25 mouse cellular contexts compared by ENCODE assay signal in the genomic region with DNA sequence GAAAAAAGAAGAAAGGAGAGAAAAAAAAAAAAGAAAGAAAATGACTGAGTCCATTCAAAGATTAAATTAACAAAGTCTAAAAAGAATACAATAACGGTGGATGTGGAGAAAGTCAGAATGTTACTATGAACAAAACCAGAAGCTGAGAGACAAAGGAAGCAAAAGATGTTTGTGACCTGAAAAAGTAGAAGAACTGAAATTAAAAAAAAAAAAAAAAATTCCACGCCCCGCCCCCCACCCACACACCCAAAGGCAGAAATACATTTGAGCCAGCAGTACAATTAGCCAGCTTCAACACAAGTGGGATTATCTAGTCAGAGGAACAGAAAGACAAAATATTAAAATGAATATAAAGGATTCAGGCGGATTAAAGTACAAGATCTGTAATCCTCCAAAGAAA.
"Had no signal": no experiment of that assay in that cellular context is flagged by ENCODE, and none has a peak within 500 bp of the region (broad histone marks: within the 10 kb centered on the region; RNA-seq: fewer than 3 reads in every experiment).

No protein-coding gene starts in this region.

- H3K9me3 ChIP-seq: embryonic facial prominence, embryonic 10.5 days; embryonic facial prominence, embryonic 12.5 days; embryonic facial prominence, embryonic 13.5 days; embryonic facial prominence, embryonic 15.5 days; forebrain, embryonic 10.5 days; forebrain, embryonic 12.5 days; forebrain, embryonic 13.5 days; forebrain, embryonic 15.5 days had no signal

- H3K4me1 ChIP-seq: embryonic facial prominence, embryonic 12.5 days; embryonic facial prominence, embryonic 15.5 days; forebrain, embryonic 10.5 days; forebrain, embryonic 12.5 days; forebrain, embryonic 13.5 days; forebrain, embryonic 15.5 days had no signal

- DNase-seq: cerebellum, adult 9-11 months; cerebellum, postnatal 10 days; cerebellum, postnatal 14 days; cerebellum, postnatal 25 days; cerebellum, postnatal 36 days; embryo, embryonic 11 days; forebrain, postnatal 0 days; gastrocnemius, adult 2 months; gastrocnemius, postnatal 10 days; gastrocnemius, postnatal 14 days; gastrocnemius, postnatal 25 days; gastrocnemius, postnatal 36 days; heart, adult 11 months; heart, adult 2 months had no signal

- ATAC-seq: forebrain, embryonic 13.5 days; forebrain, embryonic 14.5 days; forebrain, embryonic 15.5 days; forebrain, embryonic 16.5 days; forebrain, postnatal 0 days had no signal

- H3K4me2 ChIP-seq: embryonic facial prominence, embryonic 12.5 days; embryonic facial prominence, embryonic 13.5 days; embryonic facial prominence, embryonic 15.5 days; forebrain, embryonic 12.5 days; forebrain, embryonic 13.5 days; forebrain, embryonic 15.5 days had no signal

- H3K9ac ChIP-seq: embryonic facial prominence, embryonic 12.5 days; embryonic facial prominence, embryonic 13.5 days; embryonic facial prominence, embryonic 15.5 days; forebrain, embryonic 12.5 days; forebrain, embryonic 13.5 days; forebrain, embryonic 15.5 days; forebrain, postnatal 0 days had no signal

- H3K27me3 ChIP-seq: embryonic facial prominence, embryonic 12.5 days; embryonic facial prominence, embryonic 13.5 days; embryonic facial prominence, embryonic 15.5 days; forebrain, embryonic 12.5 days; forebrain, embryonic 13.5 days; forebrain, embryonic 15.5 days had no signal

- H3K4me3 ChIP-seq: embryonic facial prominence, embryonic 10.5 days; embryonic facial prominence, embryonic 12.5 days; embryonic facial prominence, embryonic 13.5 days; embryonic facial prominence, embryonic 15.5 days; erythroblast, embryonic 14.5 days; forebrain, embryonic 10.5 days; forebrain, embryonic 12.5 days; forebrain, embryonic 13.5 days; forebrain, embryonic 15.5 days; gastrocnemius, adult 2 months; heart, adult 2 months had no signal

- H3K27ac ChIP-seq: embryonic facial prominence, embryonic 10.5 days; embryonic facial prominence, embryonic 12.5 days; embryonic facial prominence, embryonic 13.5 days; embryonic facial prominence, embryonic 15.5 days; forebrain, embryonic 10.5 days; forebrain, embryonic 12.5 days; forebrain, embryonic 13.5 days; forebrain, embryonic 15.5 days; gastrocnemius, adult 2 months; heart, adult 2 months had no signal

- H3K36me3 ChIP-seq: embryonic facial prominence, embryonic 10.5 days; embryonic facial prominence, embryonic 12.5 days; embryonic facial prominence, embryonic 13.5 days; embryonic facial prominence, embryonic 15.5 days; forebrain, embryonic 10.5 days; forebrain, embryonic 12.5 days; forebrain, embryonic 15.5 days had no signal
